Mouse (Mus musculus) kidney, embryonic 15.5 days (tissue): ENCODE results near the gene Parp12. TPM values are rescaled to one million over a fixed set of nuclear protein-coding genes. Genes with fewer than 3 reads are reported as not detected.

ENCODE experiments used
- ATAC-seq: fragments of 200-750 bp; cut with Nextera tagmentation; replicated peaks from 2 replicates; pipeline ENCODE4 v1.8.0; 2017; ENCODE audit warnings: moderate TSS enrichment; ENCODE audit not compliant: low FRiP score
- H3K27ac ChIP-seq: fragments of 300-500 bp; sonication (generic); 2 replicates; pipeline ENCODE4 v1.5.1; 2015; ENCODE audit warnings: mild to moderate bottlenecking, inconsistent platforms
- H3K27me3 ChIP-seq: fragments of 300-500 bp; sonication (generic); 2 replicates; pipeline ENCODE4 v1.6.1; 2015; ENCODE audit warnings: inconsistent platforms
- H3K36me3 ChIP-seq: fragments of 300-500 bp; sonication (generic); 2 replicates; pipeline ENCODE4 v1.6.1; 2015; ENCODE audit warnings: inconsistent platforms
- H3K4me1 ChIP-seq: fragments of 300-500 bp; sonication (generic); 2 replicates; pipeline ENCODE4 v1.6.1; 2015; ENCODE audit warnings: inconsistent platforms
- H3K4me2 ChIP-seq: fragments of 300-500 bp; sonication (generic); 2 replicates; pipeline ENCODE4 v1.6.1; 2015; ENCODE audit warnings: moderate library complexity, mild to moderate bottlenecking, inconsistent platforms
- H3K4me3 ChIP-seq: fragments of 300-500 bp; sonication (generic); replicated peaks from 2 replicates; pipeline ENCODE4 v1.5.1; 2015; ENCODE audit warnings: mild to moderate bottlenecking, inconsistent platforms
- H3K9ac ChIP-seq: fragments of 300-500 bp; sonication (generic); 2 replicates; pipeline ENCODE4 v1.6.1; 2015; ENCODE audit warnings: mild to moderate bottlenecking, inconsistent platforms
- H3K9me3 ChIP-seq: fragments of 300-500 bp; sonication (generic); replicated peaks from 2 replicates; pipeline ENCODE4 v1.6.1; 2016; ENCODE audit warnings: inconsistent platforms
- WGBS: fragments of 180-500 bp; shearing (Covaris S2); methylation state at CpG from one replicate; pipeline ENCODE4 v1.1.7; 2015; ENCODE audit warnings: mixed read lengths; 5-methylcytosine and 5-hydroxymethylcytosine counted together
- polyA plus RNA-seq: library from polyadenylated mRNA; unstranded; fragments of >200 nt; fragmentation: Nextera tagmentation; extraction: Ambion mirVana; gene quantifications from 2 replicates; pipeline ENCODE4 v1.2.1, GENCODE M21; 2015

The Parp12 gene
- polyA plus RNA-seq = 7.4 and 8.0 TPM in 2 replicates

GRCm38 (mm10) chr6:39117584-39118455 lies at the start of gene Parp12:
TSS of gene Parp12 (minus strand) at chr6:39118349.
- H3K27ac ChIP-seq = 0 out of 2 replicates have a peak within 1 kb of the TSS, but pooled peaks have one; percentile 23
- H3K27me3 ChIP-seq = peaks cover 38% of the 10 kb centered on the region
- H3K9ac ChIP-seq = peak within 1 kb of the TSS; percentile 54
- peaks cover 13% of the 10 kb centered on the region; the same call in 1 of the 2 replicates for H3K4me1 ChIP-seq
- H3K9me3 ChIP-seq = peaks cover 6% of the 10 kb centered on the region; the same call in 1 of the 2 replicates
- 2% methylated on average over 101 of the region's 101 CpGs for WGBS
- peak within 1 kb of the TSS; percentile 80 for H3K4me2 ChIP-seq
- ATAC-seq = peak; percentile 91
- peak within 1 kb of the TSS; percentile 62 for H3K4me3 ChIP-seq
- H3K36me3 ChIP-seq = no peaks in the 10 kb centered on the region

GRCm38 (mm10) chr6:39164891-39165290 lies 46.7 kb upstream of the Parp12 start:
- Histone ChIP-seq H3K9ac (no peak overlapping the region), H3K9me3 (no peaks in the 10 kb centered on the region), H3K4me2 (no peak overlapping the region), H3K27me3 (no peaks in the 10 kb centered on the region), H3K36me3 (peaks cover 43% of the 10 kb centered on the region), H3K27ac (no peak overlapping the region), H3K4me1 (no peaks in the 10 kb centered on the region), H3K4me3 (no peak overlapping the region)
- no peak for ATAC-seq
- 100% methylated on average over 1 of the region's 1 CpGs for WGBS

GRCm38 (mm10) chr6:39161975-39162374 lies 43.8 kb upstream of the Parp12 start:
- ATAC-seq = no peak
- Histone ChIP-seq H3K9ac (no peak overlapping the region), H3K9me3 (no peaks in the 10 kb centered on the region), H3K4me2 (no peak overlapping the region), H3K27me3 (no peaks in the 10 kb centered on the region), H3K4me1 (no peaks in the 10 kb centered on the region), H3K36me3 (peaks cover 27% of the 10 kb centered on the region), H3K27ac (no peak overlapping the region), H3K4me3 (no peak overlapping the region)
- 93% methylated on average over 6 of the region's 6 CpGs for WGBS

- Histone ChIP-seq H3K4me2 (no peak overlapping the region), H3K9ac (no peak overlapping the region), H3K27ac (no peak overlapping the region), H3K27me3 (no peaks in the 10 kb centered on the region), H3K9me3 (no peaks in the 10 kb centered on the region), H3K36me3 (peaks cover 77% of the 10 kb centered on the region), H3K4me1 (no peaks in the 10 kb centered on the region), H3K4me3 (no peak overlapping the region)
- 52% methylated on average over 6 of the region's 6 CpGs for WGBS
- ATAC-seq = no peak
These were observed 27.9 kb upstream of the Parp12 start for GRCm38 (mm10) chr6:39146041-39146440.

GRCm38 (mm10) chr6:39132556-39132955 lies 14.4 kb upstream of the Parp12 start:
- H3K36me3 ChIP-seq = peaks cover 22% of the 10 kb centered on the region
- no peaks in the 10 kb centered on the region for H3K27me3 ChIP-seq
- ATAC-seq = no peak
- H3K4me2 ChIP-seq = no peak overlapping the region
- no peak overlapping the region for H3K27ac ChIP-seq
- 64% methylated on average over 5 of the region's 5 CpGs for WGBS
- H3K4me3 ChIP-seq = no peak overlapping the region
- no peaks in the 10 kb centered on the region for H3K4me1 ChIP-seq
- no peak overlapping the region for H3K9ac ChIP-seq
- H3K9me3 ChIP-seq = 0 out of 2 replicates have a peak, but pooled peaks cover 5% of the 10 kb centered on the region

- H3K4me2 ChIP-seq = no peak overlapping the region
- H3K4me1 ChIP-seq = no peaks in the 10 kb centered on the region
- 0 out of 2 replicates have a peak, but pooled peaks cover 6% of the 10 kb centered on the region for H3K9me3 ChIP-seq
- no peaks in the 10 kb centered on the region for H3K27me3 ChIP-seq
- H3K27ac ChIP-seq = no peak overlapping the region
- H3K4me3 ChIP-seq = no peak overlapping the region
- 43% methylated on average over 4 of the region's 4 CpGs for WGBS
- no peak for ATAC-seq
- no peak overlapping the region for H3K9ac ChIP-seq
- H3K36me3 ChIP-seq = peaks cover 22% of the 10 kb centered on the region
These were observed 13.3 kb upstream of the Parp12 start for GRCm38 (mm10) chr6:39131480-39131879.

- no peak overlapping the region for H3K27ac ChIP-seq
- no peaks in the 10 kb centered on the region; the same call in 1 of the 2 replicates for H3K27me3 ChIP-seq
- 0 out of 2 replicates have a peak, but pooled peaks cover 6% of the 10 kb centered on the region for H3K9me3 ChIP-seq
- H3K9ac ChIP-seq = no peak overlapping the region
- no peak for ATAC-seq
- no peak overlapping the region for H3K4me3 ChIP-seq
- H3K4me2 ChIP-seq = no peak overlapping the region
- no peaks in the 10 kb centered on the region for H3K4me1 ChIP-seq
- H3K36me3 ChIP-seq = no peaks in the 10 kb centered on the region
These were observed 6.6 kb upstream of the Parp12 start for GRCm38 (mm10) chr6:39124719-39125118.

GRCm38 (mm10) chr6:39120685-39121084 lies 2.5 kb upstream of the Parp12 start:
- Histone ChIP-seq H3K9ac (no peak overlapping the region), H3K27ac (no peak overlapping the region), H3K9me3 (peaks cover 6% of the 10 kb centered on the region; the same call in 1 of the 2 replicates), H3K36me3 (no peaks in the 10 kb centered on the region), H3K4me2 (no peak overlapping the region), H3K4me1 (peaks cover 13% of the 10 kb centered on the region; the same call in 1 of the 2 replicates), H3K4me3 (no peak overlapping the region), H3K27me3 (peaks cover 30% of the 10 kb centered on the region)
- 57% methylated on average over 3 of the region's 3 CpGs for WGBS
- no peak for ATAC-seq

- H3K9ac ChIP-seq = peak overlapping the region; percentile 54
- peak overlapping the region; percentile 80 for H3K4me2 ChIP-seq
- 10% methylated on average over 49 of the region's 49 CpGs for WGBS
- H3K9me3 ChIP-seq = peaks cover 6% of the 10 kb centered on the region; the same call in 1 of the 2 replicates
- H3K4me3 ChIP-seq = peak overlapping the region; percentile 62
- no peaks in the 10 kb centered on the region for H3K36me3 ChIP-seq
- peaks cover 38% of the 10 kb centered on the region for H3K27me3 ChIP-seq
- H3K4me1 ChIP-seq = peaks cover 13% of the 10 kb centered on the region; the same call in 1 of the 2 replicates
- 0 out of 2 replicates have a peak overlapping the region, but pooled peaks have one; percentile 23 for H3K27ac ChIP-seq
- peak; percentile 48 for ATAC-seq
These were observed 320 bp upstream of the Parp12 start for GRCm38 (mm10) chr6:39118456-39118881.

- ATAC-seq = no peak
- WGBS = 98% methylated on average over 1 of the region's 1 CpGs
- Histone ChIP-seq H3K4me2 (no peak overlapping the region), H3K27me3 (peaks cover 38% of the 10 kb centered on the region), H3K4me3 (no peak overlapping the region), H3K36me3 (no peaks in the 10 kb centered on the region), H3K9ac (no peak overlapping the region), H3K9me3 (peaks cover 6% of the 10 kb centered on the region; the same call in 1 of the 2 replicates), H3K27ac (no peak overlapping the region), H3K4me1 (peaks cover 13% of the 10 kb centered on the region; the same call in 1 of the 2 replicates)
These were observed 2.7 kb downstream of the Parp12 start for GRCm38 (mm10) chr6:39115438-39115837.

- H3K27ac ChIP-seq = no peak overlapping the region
- H3K27me3 ChIP-seq = peaks cover 29% of the 10 kb centered on the region
- WGBS = 89% methylated on average over 3 of the region's 3 CpGs
- H3K36me3 ChIP-seq = no peaks in the 10 kb centered on the region
- H3K9me3 ChIP-seq = no peaks in the 10 kb centered on the region
- H3K4me1 ChIP-seq = peaks cover 7% of the 10 kb centered on the region; the same call in 1 of the 2 replicates
- H3K9ac ChIP-seq = no peak overlapping the region
- H3K4me2 ChIP-seq = no peak overlapping the region
- no peak for ATAC-seq
- no peak overlapping the region for H3K4me3 ChIP-seq
These were observed 5.0 kb downstream of the Parp12 start for GRCm38 (mm10) chr6:39113141-39113540.

GRCm38 (mm10) chr6:39112701-39113100 lies 5.4 kb downstream of the Parp12 start:
- Histone ChIP-seq H3K9ac (no peak overlapping the region), H3K36me3 (no peaks in the 10 kb centered on the region), H3K27ac (no peak overlapping the region), H3K4me1 (peaks cover 6% of the 10 kb centered on the region; the same call in 1 of the 2 replicates), H3K9me3 (no peaks in the 10 kb centered on the region), H3K4me2 (no peak overlapping the region), H3K4me3 (no peak overlapping the region), H3K27me3 (peaks cover 27% of the 10 kb centered on the region)
- 91% methylated on average over 3 of the region's 3 CpGs for WGBS
- no peak for ATAC-seq
